Mouse (Mus musculus) retina, postnatal 7 days (tissue): ENCODE results near the gene Gm49336.

Experiments
- DNase-seq: peaks from one replicate; pipeline ENCODE4 v3.0.0-alpha.2; 2012; ENCODE audit warnings: low read depth, low spot score

The Gm49336 gene

DNA sequence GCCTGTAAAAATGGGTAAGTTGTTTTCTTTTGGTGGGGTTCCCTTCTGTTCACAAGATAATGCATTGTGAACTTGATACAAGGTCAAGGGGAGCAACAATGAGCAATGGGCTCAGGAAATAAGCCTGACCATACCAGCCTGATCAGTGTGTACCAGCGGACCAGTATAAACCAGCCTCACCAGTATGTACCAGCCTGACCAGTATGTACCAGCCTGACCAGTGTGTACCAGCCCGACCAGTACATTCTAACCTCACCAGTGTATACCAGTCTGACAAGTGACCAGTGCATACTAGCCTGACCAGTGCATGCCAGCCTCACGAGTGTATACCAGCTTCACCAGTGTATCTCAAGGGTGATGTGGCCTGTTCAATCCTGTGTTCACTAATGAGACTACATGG lies 87.9 kb downstream of the Gm49336 start:
- no peak for DNase-seq
